Mouse (Mus musculus) lung, postnatal 0 days (tissue): ENCODE results near the gene Irf2bpl.
A peak's percentile ranks its signal among the peaks of the same experiment; 100 is the strongest.

ENCODE experiments used
- CTCF ChIP-seq: IDR thresholded peaks from 2 replicates; pipeline ENCODE4 v1.5.1; 2016; ENCODE audit warnings: antibody characterized with exemption, mild to moderate bottlenecking
- EP300 ChIP-seq: IDR thresholded peaks from 2 replicates; pipeline ENCODE4 v1.6.1; 2016; ENCODE audit warnings: antibody characterized with exemption, mild to moderate bottlenecking, control low read depth

GRCm38 (mm10) chr12:86867271-86868223, 17.1 kb downstream of the Irf2bpl start:
- TF ChIP-seq CTCF, result no peak
- peak; percentile 78 for TF ChIP-seq EP300
